Mouse (Mus musculus) midbrain, postnatal 0 days (tissue): ENCODE results near the gene Lgr4. TPM values are rescaled to one million over a fixed set of nuclear protein-coding genes. Genes with fewer than 3 reads are reported as not detected.

Experiments
- ATAC-seq: fragments of 200-750 bp; cut with Nextera tagmentation; 2 replicates; pipeline ENCODE4 v1.8.0; 2017; ENCODE audit warnings: moderate number of reproducible peaks, mild to moderate bottlenecking, moderate TSS enrichment, moderate library complexity; ENCODE audit not compliant: low FRiP score
- DNase-seq: peaks from one replicate; pipeline ENCODE4 v3.0.0-alpha.2; 2015; ENCODE audit warnings: low spot score
- H3K27ac ChIP-seq: fragments of 300-500 bp; sonication (generic); 2 replicates; pipeline ENCODE4 v1.5.1; 2014; ENCODE audit warnings: low read depth, mild to moderate bottlenecking, low read length, mixed read lengths
- H3K27me3 ChIP-seq: fragments of 300-500 bp; sonication (generic); 2 replicates; pipeline ENCODE4 v1.6.1; 2014; ENCODE audit warnings: low read length, control low read depth, mixed read lengths; ENCODE audit not compliant: insufficient read depth
- H3K36me3 ChIP-seq: fragments of 300-500 bp; sonication (generic); 2 replicates; pipeline ENCODE4 v1.6.1; 2014; ENCODE audit warnings: low read length, control low read depth, mixed read lengths; ENCODE audit not compliant: insufficient read depth
- H3K4me1 ChIP-seq: fragments of 300-500 bp; sonication (generic); 2 replicates; pipeline ENCODE4 v1.6.1; 2014; ENCODE audit warnings: mild to moderate bottlenecking, control low read depth, antibody characterized with exemption, low read length, mixed read lengths; ENCODE audit not compliant: insufficient read depth
- H3K4me2 ChIP-seq: fragments of 300-500 bp; sonication (generic); 2 replicates; pipeline ENCODE4 v1.6.1; 2014; ENCODE audit warnings: low read depth, mild to moderate bottlenecking, low read length, mixed read lengths; ENCODE audit not compliant: poor library complexity, severe bottlenecking
- H3K4me3 ChIP-seq: fragments of 300-500 bp; sonication (generic); 2 replicates; pipeline ENCODE4 v1.5.1; 2014; ENCODE audit warnings: low read depth, mild to moderate bottlenecking, low read length, moderate library complexity
- H3K9ac ChIP-seq: fragments of 300-500 bp; sonication (generic); replicated peaks from 2 replicates; pipeline ENCODE4 v1.6.1; 2014; ENCODE audit warnings: mild to moderate bottlenecking, low read length, moderate library complexity, mixed read lengths; ENCODE audit not compliant: poor library complexity, severe bottlenecking
- H3K9me3 ChIP-seq: fragments of 300-500 bp; sonication (generic); 2 replicates; pipeline ENCODE4 v1.6.1; 2016; ENCODE audit warnings: low read length, control low read depth
- CTCF ChIP-seq: IDR thresholded peaks from 2 replicates; pipeline ENCODE4 v1.5.1; 2016; ENCODE audit warnings: antibody characterized with exemption, mild to moderate bottlenecking
- WGBS: fragments of 180-500 bp; shearing (Covaris S2); extraction: QIAGEN DNeasy Blood & Tissue Kit; methylation state at CpG from one replicate; pipeline ENCODE4 v1.1.7; 2014; 5-methylcytosine and 5-hydroxymethylcytosine counted together
- polyA plus RNA-seq: library from polyadenylated mRNA; unstranded; fragments of >200 nt; fragmentation: Nextera tagmentation; extraction: Ambion mirVana; gene quantifications from 2 replicates; pipeline ENCODE4 v1.2.1, GENCODE M21; 2015
- total RNA-seq: library from RNA; depleted of rRNA; stranded (reverse); fragments of >200 nt; gene quantifications from 2 replicates; pipeline ENCODE4 v1.2.3, GENCODE M21; 2014

Gene Lgr4
- total and polyA plus RNA-seq, 2 experiments from 2014 or later, result 9.9 to 33.4 TPM

DNA sequence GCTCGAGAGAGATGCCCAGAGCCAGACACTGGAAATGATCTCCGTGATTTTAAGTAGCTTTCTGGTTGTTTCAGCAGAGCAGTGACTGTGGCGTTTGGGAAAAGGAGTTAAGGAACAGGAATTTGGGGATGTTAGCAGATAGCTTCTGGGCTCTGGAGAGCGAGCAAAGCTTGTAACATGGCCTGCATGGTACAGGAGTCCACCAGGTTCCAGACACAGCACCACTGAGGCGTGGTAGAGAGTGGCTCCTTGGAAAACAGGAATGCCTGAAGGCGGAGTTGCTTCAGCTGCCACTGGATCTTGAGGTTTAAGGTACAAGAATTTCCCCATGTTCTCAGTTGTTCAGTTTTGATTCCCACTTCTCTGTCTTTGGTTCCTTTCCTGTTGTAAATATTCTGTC lies 59.9 kb downstream of the Lgr4 start:
- 89% methylated on average over 6 of the region's 6 CpGs for WGBS
- no peak overlapping the region for H3K9ac ChIP-seq
- H3K4me1 ChIP-seq, result no peaks in the 10 kb centered on the region
- H3K27me3 ChIP-seq, result no peaks in the 10 kb centered on the region
- ATAC-seq (no peak), DNase-seq (no peak)
- H3K9me3 ChIP-seq, result no peaks in the 10 kb centered on the region
- no peak for TF ChIP-seq CTCF
- no peak overlapping the region for H3K4me3 ChIP-seq
- H3K27ac ChIP-seq, result no peak overlapping the region
- no peaks in the 10 kb centered on the region for H3K36me3 ChIP-seq
- no peak overlapping the region for H3K4me2 ChIP-seq

DNA sequence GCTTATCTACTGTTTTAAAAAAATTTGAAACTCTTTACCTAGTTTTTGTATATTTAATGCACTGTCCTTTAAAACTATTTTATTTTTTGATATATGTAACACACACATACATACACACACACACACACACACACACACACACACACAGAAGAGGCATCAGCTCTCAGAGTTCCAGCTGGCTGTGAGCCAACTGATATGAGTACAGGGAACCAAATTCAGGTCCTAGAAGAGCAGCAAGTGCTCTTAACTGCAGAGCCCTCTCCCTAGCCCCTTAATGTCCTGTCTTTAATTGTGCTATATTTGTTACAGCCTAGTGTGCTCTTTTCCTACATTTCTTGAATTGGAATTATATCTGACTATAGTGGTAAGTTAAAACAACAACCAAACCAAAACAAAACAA lies 61.8 kb downstream of the Lgr4 start:
- Histone ChIP-seq H3K27me3 (no peaks in the 10 kb centered on the region), H3K4me3 (no peak overlapping the region), H3K4me2 (no peak overlapping the region), H3K36me3 (no peaks in the 10 kb centered on the region), H3K4me1 (no peaks in the 10 kb centered on the region), H3K9ac (no peak overlapping the region), H3K9me3 (no peaks in the 10 kb centered on the region), H3K27ac (no peak overlapping the region)
- DNase-seq (peak; percentile 41), ATAC-seq (no peak)
- no peak for TF ChIP-seq CTCF

DNA sequence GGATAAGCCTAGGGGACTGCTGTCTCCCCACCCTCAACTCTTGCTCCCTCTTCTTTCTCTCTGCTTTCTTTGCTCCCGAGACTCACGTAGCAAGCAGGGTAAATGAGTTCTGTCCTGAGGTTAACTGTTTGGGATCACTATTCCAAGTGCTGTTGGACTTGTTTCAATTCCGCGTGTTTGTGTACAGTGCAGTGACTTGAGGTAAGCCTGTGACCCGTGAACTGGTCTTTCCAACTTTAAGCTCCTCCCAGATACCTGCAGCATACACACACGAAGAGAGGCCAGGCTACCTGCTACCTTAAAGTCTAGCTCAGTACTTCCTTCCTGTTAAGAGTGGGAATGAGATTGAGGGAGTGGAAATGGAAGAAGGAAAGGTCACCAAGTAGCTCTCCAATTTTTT lies 66.0 kb downstream of the Lgr4 start:
- no peak overlapping the region for H3K27ac ChIP-seq
- H3K27me3 ChIP-seq, result no peaks in the 10 kb centered on the region
- WGBS, result 92% methylated on average over 6 of the region's 6 CpGs
- H3K36me3 ChIP-seq, result no peaks in the 10 kb centered on the region
- no peaks in the 10 kb centered on the region for H3K4me1 ChIP-seq
- no peak overlapping the region for H3K9ac ChIP-seq
- TF ChIP-seq CTCF, result no peak
- no peak overlapping the region for H3K4me2 ChIP-seq
- ATAC-seq (no peak), DNase-seq (no peak)
- H3K4me3 ChIP-seq, result no peak overlapping the region
- no peaks in the 10 kb centered on the region for H3K9me3 ChIP-seq

DNA sequence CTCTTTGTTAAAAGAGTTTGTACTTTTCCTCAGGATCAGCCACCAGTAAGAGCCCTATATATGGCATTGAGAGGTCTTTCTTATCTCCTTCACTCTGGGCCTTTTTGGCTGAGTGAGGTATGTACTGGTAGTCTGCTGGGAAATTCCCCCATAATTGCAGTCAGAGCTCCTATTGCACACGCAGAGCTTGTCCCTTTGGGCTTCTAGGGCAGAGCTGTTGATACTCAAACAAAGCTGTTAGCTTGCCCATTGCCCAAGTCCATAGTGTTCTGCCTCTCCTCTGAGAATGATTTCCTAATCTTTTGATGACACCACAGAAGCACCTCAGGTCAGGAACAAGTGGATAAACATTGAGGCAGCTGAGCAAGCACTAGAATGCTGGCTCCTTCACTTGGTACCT lies 67.5 kb downstream of the Lgr4 start:
- Histone ChIP-seq H3K4me3 (no peak overlapping the region), H3K4me2 (no peak overlapping the region), H3K9ac (no peak overlapping the region), H3K27ac (no peak overlapping the region), H3K36me3 (no peaks in the 10 kb centered on the region), H3K9me3 (no peaks in the 10 kb centered on the region), H3K27me3 (no peaks in the 10 kb centered on the region), H3K4me1 (no peaks in the 10 kb centered on the region)
- no peak for ATAC-seq
- WGBS, result 73% methylated on average over 1 of the region's 1 CpGs
- no peak for DNase-seq
- TF ChIP-seq CTCF, result no peak

DNA sequence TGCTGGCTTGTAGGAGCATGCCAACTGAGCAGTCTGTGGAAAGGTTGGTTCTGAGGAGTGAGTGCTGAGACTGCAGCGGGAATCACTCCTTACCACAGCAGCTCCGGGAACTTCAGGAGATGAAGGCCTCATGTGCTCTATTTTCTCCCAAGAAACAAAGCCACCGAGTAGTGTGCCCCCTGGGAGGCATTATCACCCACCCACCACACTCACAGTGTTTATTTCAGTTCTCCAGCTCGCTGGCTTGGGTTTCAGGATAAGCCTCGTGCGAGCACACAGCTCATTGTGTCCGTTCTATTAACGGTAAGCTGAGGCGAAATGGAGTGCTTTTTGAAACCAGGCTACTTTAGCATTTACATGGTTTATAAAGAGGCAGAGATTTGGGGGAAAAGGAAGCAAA lies 68.1 kb downstream of the Lgr4 start:
- no peak for TF ChIP-seq CTCF
- ATAC-seq, result no peak
- 42% methylated on average over 9 of the region's 9 CpGs for WGBS
- Histone ChIP-seq H3K4me1 (no peaks in the 10 kb centered on the region), H3K27ac (no peak overlapping the region), H3K4me3 (no peak overlapping the region), H3K9ac (no peak overlapping the region), H3K27me3 (no peaks in the 10 kb centered on the region), H3K4me2 (no peak overlapping the region), H3K36me3 (no peaks in the 10 kb centered on the region), H3K9me3 (no peaks in the 10 kb centered on the region)
- no peak for DNase-seq

DNA sequence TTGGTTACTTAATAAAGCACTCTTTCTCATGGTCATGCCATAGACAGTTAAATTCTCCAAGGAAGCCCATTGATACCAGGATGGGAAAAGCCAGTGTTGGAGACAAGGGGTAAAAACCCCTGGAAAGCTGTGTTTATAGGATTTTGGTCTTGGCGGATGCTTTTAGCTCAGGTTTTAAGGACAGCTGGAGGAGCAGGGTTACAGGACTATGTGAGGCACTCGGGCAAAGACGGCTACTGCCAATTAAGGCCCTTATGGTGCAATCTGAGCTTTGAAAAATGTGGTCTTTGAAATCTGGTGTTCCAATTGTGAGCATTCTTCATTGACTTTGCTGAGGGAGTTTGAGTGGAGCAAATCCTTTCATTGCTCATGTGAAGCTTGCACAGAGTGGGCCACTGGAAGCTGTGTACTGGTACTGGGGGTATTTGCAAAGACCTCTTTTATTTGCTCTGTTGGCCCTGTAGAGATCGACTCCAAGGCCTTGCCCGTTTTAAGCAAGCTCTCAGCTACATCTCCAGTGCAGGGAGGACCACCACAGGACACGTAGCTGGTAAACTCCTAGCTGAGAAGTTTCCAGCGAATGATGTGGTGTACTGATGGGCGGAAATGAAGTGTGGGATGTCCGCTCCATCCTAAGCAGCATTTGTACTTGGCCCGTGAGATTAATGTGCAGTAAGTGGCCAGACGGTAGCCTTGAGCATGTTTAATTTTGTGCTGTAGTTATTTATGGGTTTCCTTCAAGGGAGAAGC lies 68.8 kb downstream of the Lgr4 start:
- no peaks in the 10 kb centered on the region for H3K27me3 ChIP-seq
- no peak overlapping the region for H3K9ac ChIP-seq
- no peaks in the 10 kb centered on the region for H3K36me3 ChIP-seq
- no peak for DNase-seq
- H3K9me3 ChIP-seq, result no peaks in the 10 kb centered on the region
- 76% methylated on average over 11 of the region's 11 CpGs for WGBS
- H3K4me2 ChIP-seq, result no peak overlapping the region
- no peak for TF ChIP-seq CTCF
- H3K27ac ChIP-seq, result no peak overlapping the region
- no peaks in the 10 kb centered on the region for H3K4me1 ChIP-seq
- no peak for ATAC-seq
- H3K4me3 ChIP-seq, result no peak overlapping the region
